Mouse (Mus musculus): Measurements from ENCODE around the gene Suclg1. TPM values are rescaled to one million over a fixed set of nuclear protein-coding genes. Genes with fewer than 3 reads are reported as not detected.

Suclg1 gene
- polyA plus RNA-seq, 1 experiment from 2014 or later = 176 TPM

- Histone ChIP-seq H3K4me2 (ENCODE audit: low read depth, severe bottlenecking) (peak overlapping the region; percentile 39), H3K9ac (ENCODE audit: low read length) (no peak overlapping the region), H3K36me3 (ENCODE audit: control insufficient read depth, insufficient read depth, low read length) (no peaks in the 10 kb centered on the region), H3K4me3 (ENCODE audit: low read depth, low read length) (peak overlapping the region; percentile 16; the same call in 1 of the 2 replicates), H3K27ac (replicated peaks; ENCODE audit: low read depth, low read length) (no peak overlapping the region), H3K9me3 (ENCODE audit: control insufficient read depth, low read length) (no peaks in the 10 kb centered on the region), H3K27me3 (ENCODE audit: control insufficient read depth, insufficient read depth, low read length) (no peaks in the 10 kb centered on the region), H3K4me1 (ENCODE audit: control insufficient read depth, insufficient read depth, low read length) (0 out of 2 replicates have a peak, but pooled peaks cover 2% of the 10 kb centered on the region)
- 36% methylated on average over 23 of the region's 23 CpGs for WGBS
- DNase-seq (ENCODE audit: low spot score) (no peak), ATAC-seq (ENCODE audit: insufficient number of reproducible peaks, low FRiP score, low TSS enrichment, low read depth) (peak; percentile 28; the same call in 1 of the 2 replicates)
Measured at GRCm38 (mm10) chr6:73221958-73222735, 26.0 kb upstream of the Suclg1 start.

DNA sequence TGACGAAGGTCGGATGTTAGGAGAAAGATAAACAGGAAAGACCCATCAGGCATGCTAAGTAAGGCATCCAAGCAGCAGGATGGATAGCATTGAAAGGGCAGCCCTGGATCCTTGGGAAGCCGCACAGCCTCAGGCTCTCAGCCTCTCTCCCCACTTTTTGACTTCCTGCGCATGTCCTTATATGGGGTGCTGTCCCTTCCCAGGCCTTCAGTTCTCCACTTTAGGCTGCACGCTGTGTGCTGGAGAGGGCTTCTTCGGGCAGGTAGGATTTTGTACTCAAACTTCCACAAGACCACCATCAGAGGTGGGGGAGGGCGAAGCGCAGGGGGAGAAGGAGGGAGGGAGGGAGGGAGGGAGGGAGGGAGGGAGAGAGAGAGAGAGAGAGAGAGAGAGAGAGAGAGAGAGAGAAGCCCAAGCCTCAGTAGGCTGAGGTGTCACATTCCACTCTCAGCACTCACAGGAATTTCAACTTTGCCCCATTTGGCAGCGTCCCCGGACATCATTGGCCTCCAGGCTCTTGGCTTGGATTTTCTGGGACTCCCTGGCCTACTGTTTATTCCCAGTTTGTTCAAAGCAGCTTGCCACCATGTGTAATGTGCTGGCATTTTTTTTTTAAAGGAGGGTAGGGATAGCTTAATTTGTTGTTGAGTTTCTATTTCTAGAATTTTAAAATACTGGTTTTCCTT, 25.2 kb upstream of the Suclg1 start:
- H3K4me2 ChIP-seq (ENCODE audit: low read depth, severe bottlenecking) = peak overlapping the region; percentile 17; the same call in 1 of the 2 replicates
- H3K27ac ChIP-seq (replicated peaks; ENCODE audit: low read depth, low read length) = no peak overlapping the region
- no peak overlapping the region for H3K9ac ChIP-seq (ENCODE audit: low read length)
- H3K27me3 ChIP-seq (ENCODE audit: control insufficient read depth, insufficient read depth, low read length) = no peaks in the 10 kb centered on the region
- no peaks in the 10 kb centered on the region for H3K9me3 ChIP-seq (ENCODE audit: control insufficient read depth, low read length)
- ATAC-seq (ENCODE audit: insufficient number of reproducible peaks, low FRiP score, low TSS enrichment, low read depth) (peak; percentile 40; the same call in 1 of the 2 replicates), DNase-seq (ENCODE audit: low spot score) (peak; percentile 73)
- H3K4me1 ChIP-seq (ENCODE audit: control insufficient read depth, insufficient read depth, low read length) = 0 out of 2 replicates have a peak, but pooled peaks cover 2% of the 10 kb centered on the region
- no peak overlapping the region for H3K4me3 ChIP-seq (ENCODE audit: low read depth, low read length)
- WGBS = under 1% methylated on average over 10 of the region's 10 CpGs
- no peaks in the 10 kb centered on the region for H3K36me3 ChIP-seq (ENCODE audit: control insufficient read depth, insufficient read depth, low read length)

- 50% methylated on average over 10 of the region's 10 CpGs for WGBS
- H3K4me3 ChIP-seq (ENCODE audit: low read depth, low read length) = no peak overlapping the region
- no peak for DNase-seq (ENCODE audit: low spot score)
- H3K9me3 ChIP-seq (ENCODE audit: control insufficient read depth, low read length) = no peaks in the 10 kb centered on the region
- no peak overlapping the region for H3K27ac ChIP-seq (replicated peaks; ENCODE audit: low read depth, low read length)
- no peaks in the 10 kb centered on the region for H3K27me3 ChIP-seq (ENCODE audit: control insufficient read depth, insufficient read depth, low read length)
- ATAC-seq (ENCODE audit: insufficient number of reproducible peaks, low FRiP score, low TSS enrichment, low read depth) = no peak
- no peaks in the 10 kb centered on the region for H3K36me3 ChIP-seq (ENCODE audit: control insufficient read depth, insufficient read depth, low read length)
- no peak overlapping the region for H3K4me2 ChIP-seq (ENCODE audit: low read depth, severe bottlenecking)
- H3K4me1 ChIP-seq (ENCODE audit: control insufficient read depth, insufficient read depth, low read length) = no peaks in the 10 kb centered on the region
- H3K9ac ChIP-seq (ENCODE audit: low read length) = no peak overlapping the region
Measured at GRCm38 (mm10) chr6:73227376-73228158, 20.6 kb upstream of the Suclg1 start.

DNA sequence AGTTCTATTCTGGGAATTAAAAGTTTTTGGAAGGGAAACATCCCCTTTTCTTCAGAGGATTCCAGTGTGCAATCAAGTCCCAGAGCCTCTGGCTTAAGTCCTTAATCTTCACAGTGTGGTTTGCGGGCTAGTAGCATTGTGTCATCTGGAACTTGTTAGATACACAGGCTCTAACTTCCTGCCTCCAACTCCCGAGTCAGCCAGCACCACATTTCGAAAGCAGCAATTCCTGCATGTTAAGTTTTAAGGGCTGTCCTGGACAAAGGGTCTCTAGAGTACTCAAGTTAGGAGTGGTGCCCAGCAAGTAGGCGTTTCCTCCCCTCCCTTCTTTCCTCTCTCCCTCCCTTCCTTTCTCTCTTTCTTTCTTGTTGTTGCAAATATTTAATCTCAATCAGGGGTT, 19.8 kb upstream of the Suclg1 start:
- no peak overlapping the region for H3K4me2 ChIP-seq (ENCODE audit: low read depth, severe bottlenecking)
- DNase-seq (ENCODE audit: low spot score) (peak; percentile 73), ATAC-seq (ENCODE audit: insufficient number of reproducible peaks, low FRiP score, low TSS enrichment, low read depth) (peak; percentile 71; the same call in 1 of the 2 replicates)
- H3K4me3 ChIP-seq (ENCODE audit: low read depth, low read length) = no peak overlapping the region
- H3K27me3 ChIP-seq (ENCODE audit: control insufficient read depth, insufficient read depth, low read length) = no peaks in the 10 kb centered on the region
- H3K4me1 ChIP-seq (ENCODE audit: control insufficient read depth, insufficient read depth, low read length) = no peaks in the 10 kb centered on the region
- no peak overlapping the region for H3K9ac ChIP-seq (ENCODE audit: low read length)
- H3K9me3 ChIP-seq (ENCODE audit: control insufficient read depth, low read length) = no peaks in the 10 kb centered on the region
- WGBS = 14% methylated on average over 4 of the region's 4 CpGs
- H3K36me3 ChIP-seq (ENCODE audit: control insufficient read depth, insufficient read depth, low read length) = no peaks in the 10 kb centered on the region
- peak overlapping the region; percentile 58; the same call in 1 of the 2 replicates for H3K27ac ChIP-seq (replicated peaks; ENCODE audit: low read depth, low read length)

- H3K27me3 ChIP-seq (ENCODE audit: control insufficient read depth, insufficient read depth, low read length) = no peaks in the 10 kb centered on the region
- H3K4me3 ChIP-seq (ENCODE audit: low read depth, low read length) = no peak overlapping the region
- DNase-seq (ENCODE audit: low spot score) = no peak
- H3K27ac ChIP-seq (replicated peaks; ENCODE audit: low read depth, low read length) = peak overlapping the region; percentile 58; the same call in 1 of the 2 replicates
- no peak for ATAC-seq (ENCODE audit: insufficient number of reproducible peaks, low FRiP score, low TSS enrichment, low read depth)
- H3K9ac ChIP-seq (ENCODE audit: low read length) = no peak overlapping the region; the same call in 1 of the 2 replicates
- no peaks in the 10 kb centered on the region for H3K9me3 ChIP-seq (ENCODE audit: control insufficient read depth, low read length)
- no peaks in the 10 kb centered on the region for H3K4me1 ChIP-seq (ENCODE audit: control insufficient read depth, insufficient read depth, low read length)
- no peak overlapping the region for H3K4me2 ChIP-seq (ENCODE audit: low read depth, severe bottlenecking)
- WGBS = 66% methylated on average over 3 of the region's 3 CpGs
- no peaks in the 10 kb centered on the region for H3K36me3 ChIP-seq (ENCODE audit: control insufficient read depth, insufficient read depth, low read length)
Measured at GRCm38 (mm10) chr6:73228881-73229280, 19.3 kb upstream of the Suclg1 start.

DNA sequence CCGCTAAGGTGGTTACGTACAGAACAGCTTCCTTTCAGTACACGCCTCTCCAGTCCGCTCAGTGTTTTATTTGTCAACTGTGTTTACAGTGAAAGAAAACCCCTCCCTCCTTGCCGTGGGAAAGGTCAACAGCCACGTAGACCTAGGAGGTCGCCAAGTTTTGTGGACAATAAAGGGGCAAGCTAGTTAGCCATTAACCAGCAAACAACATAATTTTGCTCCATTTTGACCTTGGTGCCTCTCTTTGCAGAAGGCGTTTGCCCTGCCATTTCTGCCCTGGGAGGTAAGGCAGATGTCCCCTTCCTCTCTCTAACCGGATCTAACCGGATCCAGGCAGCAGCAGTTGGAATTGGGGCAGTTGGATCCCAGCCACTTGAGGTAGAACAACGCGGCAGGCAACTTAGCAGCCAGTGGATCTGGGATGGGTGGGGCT, 16.0 kb upstream of the Suclg1 start:
- WGBS = 87% methylated on average over 12 of the region's 12 CpGs
- H3K27ac ChIP-seq (replicated peaks; ENCODE audit: low read depth, low read length) = no peak overlapping the region
- no peaks in the 10 kb centered on the region for H3K36me3 ChIP-seq (ENCODE audit: control insufficient read depth, insufficient read depth, low read length)
- no peak for DNase-seq (ENCODE audit: low spot score)
- no peak overlapping the region for H3K9ac ChIP-seq (ENCODE audit: low read length)
- ATAC-seq (ENCODE audit: insufficient number of reproducible peaks, low FRiP score, low TSS enrichment, low read depth) = no peak
- no peaks in the 10 kb centered on the region for H3K4me1 ChIP-seq (ENCODE audit: control insufficient read depth, insufficient read depth, low read length)
- no peaks in the 10 kb centered on the region for H3K27me3 ChIP-seq (ENCODE audit: control insufficient read depth, insufficient read depth, low read length)
- no peak overlapping the region for H3K4me3 ChIP-seq (ENCODE audit: low read depth, low read length)
- no peak overlapping the region for H3K4me2 ChIP-seq (ENCODE audit: low read depth, severe bottlenecking)
- H3K9me3 ChIP-seq (ENCODE audit: control insufficient read depth, low read length) = no peaks in the 10 kb centered on the region

- no peaks in the 10 kb centered on the region for H3K4me1 ChIP-seq (ENCODE audit: control insufficient read depth, insufficient read depth, low read length)
- no peaks in the 10 kb centered on the region for H3K27me3 ChIP-seq (ENCODE audit: control insufficient read depth, insufficient read depth, low read length)
- no peak for DNase-seq (ENCODE audit: low spot score)
- no peak for ATAC-seq (ENCODE audit: insufficient number of reproducible peaks, low FRiP score, low TSS enrichment, low read depth)
- H3K9ac ChIP-seq (ENCODE audit: low read length) = no peak overlapping the region
- no peak overlapping the region for H3K4me2 ChIP-seq (ENCODE audit: low read depth, severe bottlenecking)
- no peaks in the 10 kb centered on the region for H3K9me3 ChIP-seq (ENCODE audit: control insufficient read depth, low read length)
- WGBS = 92% methylated on average over 6 of the region's 6 CpGs
- H3K4me3 ChIP-seq (ENCODE audit: low read depth, low read length) = no peak overlapping the region
- H3K27ac ChIP-seq (replicated peaks; ENCODE audit: low read depth, low read length) = no peak overlapping the region
- no peaks in the 10 kb centered on the region for H3K36me3 ChIP-seq (ENCODE audit: control insufficient read depth, insufficient read depth, low read length)
Measured at GRCm38 (mm10) chr6:73233202-73233726, 14.9 kb upstream of the Suclg1 start.
